Mouse (Mus musculus) frontal cortex, postnatal 10 days (tissue): ENCODE results near the gene Prelp.

Experiments used
- DNase-seq, 2 experiments: peaks; one replicate each; pipeline ENCODE4 v3.0.0; 2022; ENCODE audit warnings: low spot score in 2 of 2, mixed read lengths in 1 of 2

The Prelp gene

GRCm38 (mm10) chr1:133899043-133899542, 22.1 kb downstream of the Prelp start:
- no peak for DNase-seq

- DNase-seq = no peak
Measured at GRCm38 (mm10) chr1:133897293-133897692, 23.9 kb downstream of the Prelp start.

GRCm38 (mm10) chr1:133891489-133891888, 29.7 kb downstream of the Prelp start:
- DNase-seq = no peak

GRCm38 (mm10) chr1:133889949-133890598, 31.1 kb downstream of the Prelp start:
- DNase-seq = no peak

GRCm38 (mm10) chr1:133887538-133888250, 33.5 kb downstream of the Prelp start:
- no peak for DNase-seq

- DNase-seq = peak; percentile 68 to 73
Measured at GRCm38 (mm10) chr1:133887044-133887443, 34.2 kb downstream of the Prelp start.

GRCm38 (mm10) chr1:133886431-133886830, 34.8 kb downstream of the Prelp start:
- no peak for DNase-seq

- no peak for DNase-seq
Measured at GRCm38 (mm10) chr1:133885811-133886210, 35.4 kb downstream of the Prelp start.

GRCm38 (mm10) chr1:133884746-133885145, 36.5 kb downstream of the Prelp start:
- no peak for DNase-seq

GRCm38 (mm10) chr1:133884090-133884489, 37.1 kb downstream of the Prelp start:
- no peak for DNase-seq

GRCm38 (mm10) chr1:133882283-133883217, 38.7 kb downstream of the Prelp start:
- DNase-seq = no peak

- DNase-seq = no peak
Measured at GRCm38 (mm10) chr1:133881813-133882212, 39.4 kb downstream of the Prelp start.

- DNase-seq = no peak
Measured at GRCm38 (mm10) chr1:133878825-133879423, 42.3 kb downstream of the Prelp start.

- no peak for DNase-seq
Measured at GRCm38 (mm10) chr1:133876936-133877335, 44.3 kb downstream of the Prelp start.

- no peak for DNase-seq
Measured at GRCm38 (mm10) chr1:133873086-133873813, 48.0 kb downstream of the Prelp start.

- DNase-seq = no peak
Measured at GRCm38 (mm10) chr1:133871241-133871640, 50.0 kb downstream of the Prelp start.

GRCm38 (mm10) chr1:133869221-133869620, 52.0 kb downstream of the Prelp start:
- no peak for DNase-seq

GRCm38 (mm10) chr1:133863257-133863997, 57.8 kb downstream of the Prelp start:
- no peak for DNase-seq

- DNase-seq = no peak
Measured at GRCm38 (mm10) chr1:133861028-133861427, 60.2 kb downstream of the Prelp start.
